Mouse (Mus musculus): ENCODE data around the gene Nrxn2. TPM values are rescaled to one million over a fixed set of nuclear protein-coding genes. Genes with fewer than 3 reads are reported as not detected.

Gene Nrxn2
- polyA plus RNA-seq, 1 experiment from 2014 or later: 0.47 TPM

DNA sequence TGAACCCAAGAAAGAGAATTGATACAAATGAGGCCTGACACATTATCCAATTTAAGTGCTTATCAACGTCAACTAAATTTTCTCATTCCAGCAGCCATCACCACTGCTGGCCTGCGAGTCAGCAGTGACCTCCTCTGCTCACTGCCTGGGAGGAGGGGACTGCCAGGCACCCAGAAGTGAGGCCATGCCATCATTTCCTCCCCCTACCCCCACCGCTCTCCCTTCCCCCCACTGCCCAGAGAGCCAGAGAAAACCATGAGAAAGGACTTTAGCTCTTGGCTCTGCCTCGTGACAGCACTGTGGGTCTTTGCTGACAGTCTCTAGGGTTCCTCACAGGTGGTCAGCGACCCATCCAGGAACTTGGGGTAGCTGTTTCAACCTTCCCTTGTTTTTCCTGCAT lies 56.6 kb downstream of the Nrxn2 start:
- 32% methylated on average over 5 of the region's 5 CpGs for WGBS
- H3K4me2 ChIP-seq: no peak overlapping the region
- no peak for TF ChIP-seq CTCF (IDR thresholded peaks at IDR 0.05; ENCODE audit: low read depth)

DNA sequence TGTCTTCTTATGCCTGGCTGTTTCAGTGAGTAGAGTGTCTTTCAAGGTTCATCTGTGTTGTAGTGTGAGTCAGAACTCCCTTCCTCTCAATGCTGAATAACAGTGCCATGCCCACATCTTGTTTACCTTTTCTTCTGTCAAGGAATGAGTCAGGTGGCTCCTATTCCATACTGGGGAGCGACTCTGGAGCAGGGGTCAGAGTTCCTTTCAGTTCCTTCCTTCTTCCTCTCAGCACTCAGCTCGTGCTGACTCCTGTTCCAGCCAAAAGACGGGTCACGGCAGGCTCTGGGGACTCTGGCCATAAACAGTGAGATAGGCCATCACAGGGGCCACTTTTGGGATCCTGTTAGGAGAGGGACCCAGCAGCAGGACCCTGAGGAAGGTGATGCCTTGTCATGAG lies 58.5 kb downstream of the Nrxn2 start:
- no peak overlapping the region for H3K27ac ChIP-seq (ENCODE audit: low read depth)
- no peak overlapping the region for H3K4me2 ChIP-seq
- DNase-seq: no peak
- no peak overlapping the region for H3K9ac ChIP-seq
- no peaks in the 10 kb centered on the region for H3K9me3 ChIP-seq (ENCODE audit: low read depth, low read length)
- H3K4me1 ChIP-seq (ENCODE audit: insufficient read depth): 0 out of 2 replicates have a peak, but pooled peaks cover 2% of the 10 kb centered on the region
- H3K36me3 ChIP-seq (ENCODE audit: insufficient read depth): no peaks in the 10 kb centered on the region
- TF ChIP-seq CTCF (IDR thresholded peaks at IDR 0.05; ENCODE audit: low read depth): no peak
- no peaks in the 10 kb centered on the region for H3K27me3 ChIP-seq (ENCODE audit: insufficient read depth, low read length)
- WGBS: 35% methylated on average over 4 of the region's 4 CpGs
- ATAC-seq (ENCODE audit: insufficient read depth): no peak
- H3K4me3 ChIP-seq (ENCODE audit: low read depth, low read length): no peak overlapping the region

More for the DNA sequence above, 56.6 kb downstream of the Nrxn2 start:
- Histone ChIP-seq H3K9me3 (ENCODE audit: low read depth, low read length) (no peaks in the 10 kb centered on the region), H3K4me3 (ENCODE audit: low read depth, low read length) (no peak overlapping the region), H3K27me3 (ENCODE audit: insufficient read depth, low read length) (no peaks in the 10 kb centered on the region), H3K36me3 (ENCODE audit: insufficient read depth) (no peaks in the 10 kb centered on the region), H3K9ac (no peak overlapping the region), H3K27ac (ENCODE audit: low read depth) (no peak overlapping the region), H3K4me1 (ENCODE audit: insufficient read depth) (0 out of 2 replicates have a peak, but pooled peaks cover 2% of the 10 kb centered on the region)
- DNase-seq (peak; percentile 18), ATAC-seq (ENCODE audit: insufficient read depth) (no peak)

DNA sequence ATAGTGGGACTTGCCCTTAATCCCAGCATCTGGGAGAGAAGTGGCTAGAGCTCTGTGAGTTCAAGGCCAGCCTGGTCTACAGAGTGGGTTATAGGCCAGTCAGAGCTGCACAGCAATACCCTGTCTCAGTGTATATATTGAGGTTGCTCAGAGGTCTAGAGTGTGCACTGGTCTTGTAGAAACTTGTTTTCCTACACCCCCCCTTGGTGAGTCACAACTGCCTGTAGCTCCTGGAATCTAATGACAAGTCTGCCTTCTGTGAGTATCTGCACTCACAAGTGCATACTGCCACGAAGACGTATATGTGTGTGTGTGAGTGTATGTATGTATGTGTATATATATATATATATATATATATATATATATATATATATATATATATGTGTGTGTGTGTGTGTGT lies 60.0 kb downstream of the Nrxn2 start:
- H3K9ac ChIP-seq: no peak overlapping the region
- no peaks in the 10 kb centered on the region for H3K27me3 ChIP-seq (ENCODE audit: insufficient read depth, low read length)
- H3K4me1 ChIP-seq (ENCODE audit: insufficient read depth): 0 out of 2 replicates have a peak, but pooled peaks cover 2% of the 10 kb centered on the region
- no peak for TF ChIP-seq CTCF (IDR thresholded peaks at IDR 0.05; ENCODE audit: low read depth)
- H3K9me3 ChIP-seq (ENCODE audit: low read depth, low read length): no peaks in the 10 kb centered on the region
- ATAC-seq (ENCODE audit: insufficient read depth): no peak
- H3K36me3 ChIP-seq (ENCODE audit: insufficient read depth): no peaks in the 10 kb centered on the region
- WGBS: 73% methylated on average over 2 of the region's 2 CpGs
- H3K4me3 ChIP-seq (ENCODE audit: low read depth, low read length): no peak overlapping the region
- no peak overlapping the region for H3K27ac ChIP-seq (ENCODE audit: low read depth)
- H3K4me2 ChIP-seq: no peak overlapping the region
- no peak for DNase-seq

DNA sequence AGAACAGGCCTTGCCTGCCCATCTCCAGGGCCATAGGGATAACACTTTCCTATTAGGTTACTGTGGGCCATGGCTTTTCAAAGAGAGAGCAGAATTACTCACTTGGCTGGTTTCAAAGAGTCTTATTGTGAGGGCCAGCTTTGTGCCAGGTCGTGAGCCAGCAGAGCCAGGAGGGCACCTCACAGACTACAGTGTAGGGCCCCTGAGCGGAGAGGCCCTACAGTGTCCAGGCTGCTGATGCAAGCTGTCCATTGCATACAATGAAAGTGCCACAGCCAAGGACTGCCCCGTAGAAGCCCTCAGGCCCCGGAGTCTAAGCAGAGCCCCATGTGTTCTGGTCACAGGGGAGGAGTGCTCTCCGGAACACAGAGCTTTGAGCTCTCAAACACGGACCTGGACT lies 64.4 kb downstream of the Nrxn2 start:
- no peak overlapping the region for H3K27ac ChIP-seq (ENCODE audit: low read depth)
- H3K9ac ChIP-seq: no peak overlapping the region
- H3K36me3 ChIP-seq (ENCODE audit: insufficient read depth): no peaks in the 10 kb centered on the region
- ATAC-seq (ENCODE audit: insufficient read depth) (no peak), DNase-seq (no peak)
- no peak for TF ChIP-seq CTCF (IDR thresholded peaks at IDR 0.05; ENCODE audit: low read depth)
- H3K27me3 ChIP-seq (ENCODE audit: insufficient read depth, low read length): no peaks in the 10 kb centered on the region
- H3K9me3 ChIP-seq (ENCODE audit: low read depth, low read length): no peaks in the 10 kb centered on the region
- H3K4me3 ChIP-seq (ENCODE audit: low read depth, low read length): no peak overlapping the region
- WGBS: 82% methylated on average over 6 of the region's 6 CpGs
- no peaks in the 10 kb centered on the region for H3K4me1 ChIP-seq (ENCODE audit: insufficient read depth)
- no peak overlapping the region for H3K4me2 ChIP-seq

DNA sequence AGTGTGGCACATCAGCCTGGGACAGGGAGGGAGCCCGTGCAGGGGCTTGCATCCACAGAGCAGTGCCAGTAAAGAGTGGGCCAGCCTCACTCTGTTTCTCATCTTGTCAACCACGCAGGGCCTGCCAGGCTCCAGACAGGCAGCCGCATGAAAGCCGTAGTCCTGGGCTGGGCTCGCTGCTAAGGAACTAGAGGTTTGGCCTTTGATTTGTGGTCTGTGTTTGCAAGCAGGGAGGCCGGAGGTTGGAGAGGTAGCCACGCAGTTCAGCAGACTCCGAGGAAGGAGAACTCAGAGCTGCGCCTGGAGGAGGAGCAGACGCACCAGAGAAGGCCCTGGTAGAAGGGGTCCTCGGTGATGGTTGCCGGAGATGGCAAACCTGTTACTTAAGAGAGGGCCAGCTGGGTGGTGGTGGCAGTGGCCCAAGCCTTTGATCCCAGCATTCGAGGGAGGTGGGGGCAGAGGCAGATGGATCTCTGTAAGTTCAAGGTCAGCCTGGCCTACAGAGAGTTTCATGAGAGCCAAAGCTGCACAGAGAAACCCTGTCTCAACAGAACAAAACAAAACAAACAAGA lies 66.6 kb downstream of the Nrxn2 start:
- H3K9ac ChIP-seq: no peak overlapping the region
- no peaks in the 10 kb centered on the region for H3K9me3 ChIP-seq (ENCODE audit: low read depth, low read length)
- no peak for TF ChIP-seq CTCF (IDR thresholded peaks at IDR 0.05; ENCODE audit: low read depth)
- H3K4me2 ChIP-seq: no peak overlapping the region
- H3K27ac ChIP-seq (ENCODE audit: low read depth): no peak overlapping the region
- DNase-seq: no peak
- ATAC-seq (ENCODE audit: insufficient read depth): no peak
- 69% methylated on average over 13 of the region's 13 CpGs for whole genome bisulfite sequencing
- H3K27me3 ChIP-seq (ENCODE audit: insufficient read depth, low read length): no peaks in the 10 kb centered on the region
- no peaks in the 10 kb centered on the region for H3K36me3 ChIP-seq (ENCODE audit: insufficient read depth)
- H3K4me3 ChIP-seq (ENCODE audit: low read depth, low read length): no peak overlapping the region
- H3K4me1 ChIP-seq (ENCODE audit: insufficient read depth): no peaks in the 10 kb centered on the region

DNA sequence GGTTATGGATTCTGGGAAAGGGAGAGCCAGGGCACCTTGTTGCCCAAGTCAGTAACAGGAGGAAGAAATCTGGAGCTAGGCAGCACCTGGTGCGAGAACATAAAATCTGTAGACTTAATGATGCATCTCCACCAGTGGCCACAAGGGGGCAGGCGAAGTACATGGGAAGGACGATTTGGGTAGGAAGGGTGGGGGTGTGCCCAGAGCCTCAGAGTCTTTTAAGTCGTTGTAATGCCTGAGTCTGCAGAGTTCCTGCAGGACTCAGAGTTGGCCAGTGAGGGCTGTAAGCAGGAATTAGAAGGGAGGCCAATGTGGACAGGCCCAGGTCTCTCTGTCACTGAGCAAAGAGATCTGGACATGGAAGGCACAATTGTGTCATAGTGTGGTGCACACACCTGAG lies 70.5 kb downstream of the Nrxn2 start:
- no peaks in the 10 kb centered on the region for H3K9me3 ChIP-seq (ENCODE audit: low read depth, low read length)
- TF ChIP-seq CTCF (IDR thresholded peaks at IDR 0.05; ENCODE audit: low read depth): peak; percentile 99
- H3K36me3 ChIP-seq (ENCODE audit: insufficient read depth): no peaks in the 10 kb centered on the region
- H3K4me1 ChIP-seq (ENCODE audit: insufficient read depth): no peaks in the 10 kb centered on the region
- ATAC-seq (ENCODE audit: insufficient read depth) (peak; percentile 77; the same call in 1 of the 2 replicates), DNase-seq (peak; percentile 94)
- no peak overlapping the region for H3K27ac ChIP-seq (ENCODE audit: low read depth)
- H3K4me3 ChIP-seq (ENCODE audit: low read depth, low read length): no peak overlapping the region
- H3K4me2 ChIP-seq: no peak overlapping the region
- 3% methylated on average over 4 of the region's 4 CpGs for WGBS
- peaks cover 3% of the 10 kb centered on the region; the same call in 1 of the 2 replicates for H3K27me3 ChIP-seq (ENCODE audit: insufficient read depth, low read length)
- H3K9ac ChIP-seq: no peak overlapping the region

DNA sequence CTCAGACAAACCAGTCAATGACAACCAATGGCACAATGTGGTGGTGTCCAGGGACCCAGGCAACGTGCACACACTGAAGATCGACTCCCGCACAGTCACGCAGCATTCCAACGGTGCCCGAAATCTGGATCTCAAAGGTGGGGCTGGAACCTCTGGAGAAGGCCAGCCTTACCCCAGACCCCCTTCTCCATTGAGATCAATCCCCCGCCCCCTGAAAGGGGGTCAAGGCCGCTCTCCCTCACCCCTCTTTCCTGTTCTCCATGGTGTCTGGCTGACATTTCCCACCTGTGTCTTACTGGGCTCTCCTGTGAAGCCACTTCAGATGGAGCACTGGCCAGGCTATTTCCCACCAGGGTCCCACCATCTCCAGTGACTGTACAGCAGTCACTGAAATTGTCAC lies 73.0 kb downstream of the Nrxn2 start:
- Histone ChIP-seq H3K4me1 (ENCODE audit: insufficient read depth) (no peaks in the 10 kb centered on the region), H3K36me3 (ENCODE audit: insufficient read depth) (no peaks in the 10 kb centered on the region), H3K4me3 (ENCODE audit: low read depth, low read length) (no peak overlapping the region), H3K27me3 (ENCODE audit: insufficient read depth, low read length) (peaks cover 28% of the 10 kb centered on the region), H3K27ac (ENCODE audit: low read depth) (no peak overlapping the region), H3K9me3 (ENCODE audit: low read depth, low read length) (no peaks in the 10 kb centered on the region), H3K9ac (no peak overlapping the region; the same call in 1 of the 2 replicates), H3K4me2 (no peak overlapping the region)
- no peak for TF ChIP-seq CTCF (IDR thresholded peaks at IDR 0.05; ENCODE audit: low read depth)
- ATAC-seq (ENCODE audit: insufficient read depth) (no peak), DNase-seq (no peak)
- WGBS: 67% methylated on average over 8 of the region's 8 CpGs
